Mouse (Mus musculus): ENCODE results near the gene Rac3. TPM values are rescaled to one million over a fixed set of nuclear protein-coding genes. Genes with fewer than 3 reads are reported as not detected.

The Rac3 gene
- total RNA-seq (2023): under 1 TPM in 1 of 2 experiments, not detected in 1; 0.67 TPM

DNA sequence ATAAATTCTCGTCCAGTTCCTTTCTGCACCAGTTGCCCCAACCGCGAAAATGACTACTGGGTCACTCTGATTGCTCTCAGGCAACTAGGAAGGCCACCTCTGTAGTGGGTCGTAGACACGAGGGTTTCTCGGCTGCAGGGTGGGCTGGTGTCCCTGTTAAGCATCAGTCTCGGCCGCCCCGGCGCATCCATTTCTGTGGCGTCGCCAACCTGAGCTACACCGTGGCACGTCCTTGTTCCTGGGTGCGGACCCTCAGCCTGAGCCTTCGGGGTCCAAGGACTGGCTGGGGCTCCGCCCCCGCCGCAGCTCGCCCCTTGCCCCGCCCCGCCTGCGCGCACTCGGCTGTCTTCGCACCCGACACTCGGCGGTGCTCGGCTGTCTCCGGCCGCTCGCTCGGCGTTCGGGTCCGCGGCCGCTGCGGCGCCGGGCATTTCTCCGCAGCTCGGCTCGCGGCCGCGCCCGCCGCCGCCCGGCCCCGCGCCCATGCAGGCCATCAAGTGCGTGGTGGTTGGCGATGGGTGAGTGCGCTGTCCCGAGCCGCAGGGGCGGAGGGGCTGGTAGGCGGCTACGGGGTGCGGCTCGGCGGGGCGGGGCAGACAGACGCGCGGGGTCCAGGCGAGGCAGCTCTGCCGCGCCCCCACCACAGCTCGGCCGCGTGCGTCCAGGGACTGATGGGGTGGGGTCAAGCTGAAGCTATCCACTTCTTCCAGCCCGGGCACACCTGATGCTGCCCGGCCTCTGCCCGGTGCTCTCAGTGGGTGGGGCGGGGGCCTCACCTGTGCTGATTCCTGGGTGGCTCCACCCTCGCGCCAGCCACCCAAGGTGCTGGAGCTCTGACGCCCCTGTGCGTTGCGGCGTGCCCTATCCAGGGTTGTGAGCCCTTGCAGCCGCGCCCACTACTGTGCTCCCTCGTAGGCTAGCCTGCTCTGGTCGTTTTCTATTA is at the start of gene Rac3:
TSS of gene Rac3 (plus strand) at position 347 of the 943 bp plus-strand sequence.

DNA sequence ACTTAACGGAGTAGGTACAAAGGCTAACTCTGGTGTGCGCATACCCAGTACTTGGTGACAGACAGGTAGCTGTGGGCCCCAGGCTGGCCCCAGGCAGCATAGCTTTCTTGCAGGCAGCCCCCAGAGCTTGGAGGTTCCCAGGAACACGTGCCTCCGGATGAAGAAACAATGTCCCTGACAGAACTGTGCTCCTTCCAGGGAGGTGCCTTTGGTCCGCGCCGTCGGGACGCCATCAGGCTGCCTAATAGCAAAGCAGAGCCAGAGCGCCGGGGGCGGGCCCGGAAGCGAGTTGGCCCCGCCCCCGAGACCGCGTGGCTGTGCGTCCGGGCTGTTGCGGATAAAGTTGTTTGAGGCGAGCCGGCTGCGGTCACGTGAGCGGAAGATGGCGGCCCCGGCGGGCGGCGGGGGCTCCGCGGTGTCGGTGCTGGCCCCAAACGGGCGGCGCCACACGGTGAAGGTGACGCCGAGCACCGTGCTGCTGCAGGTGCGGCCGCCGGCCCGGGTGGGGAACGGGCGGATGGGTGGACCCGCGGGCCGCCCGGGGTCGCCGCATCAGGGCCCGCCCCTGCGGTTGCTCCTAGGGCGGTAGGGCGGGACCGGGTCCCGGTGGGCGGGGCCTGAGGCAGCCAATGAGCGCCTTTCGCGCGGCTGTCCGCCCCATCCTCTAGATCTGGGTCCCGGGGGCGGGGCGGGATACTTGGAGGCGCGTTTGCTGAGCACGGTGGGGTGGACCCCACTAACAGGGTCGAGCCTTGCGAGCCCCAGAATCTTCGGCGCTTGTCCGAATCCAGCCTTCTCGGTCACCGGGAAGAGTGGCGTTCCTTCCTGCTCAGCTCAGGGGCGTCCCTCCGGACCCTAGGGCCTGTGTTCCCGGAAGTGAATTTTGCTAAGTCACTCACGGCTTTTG is 48.3 kb upstream of the Rac3 start, which contains the start of gene Aspscr1:
TSS of gene Aspscr1 (plus strand) at position 287 of the 907 bp plus-strand sequence.

DNA sequence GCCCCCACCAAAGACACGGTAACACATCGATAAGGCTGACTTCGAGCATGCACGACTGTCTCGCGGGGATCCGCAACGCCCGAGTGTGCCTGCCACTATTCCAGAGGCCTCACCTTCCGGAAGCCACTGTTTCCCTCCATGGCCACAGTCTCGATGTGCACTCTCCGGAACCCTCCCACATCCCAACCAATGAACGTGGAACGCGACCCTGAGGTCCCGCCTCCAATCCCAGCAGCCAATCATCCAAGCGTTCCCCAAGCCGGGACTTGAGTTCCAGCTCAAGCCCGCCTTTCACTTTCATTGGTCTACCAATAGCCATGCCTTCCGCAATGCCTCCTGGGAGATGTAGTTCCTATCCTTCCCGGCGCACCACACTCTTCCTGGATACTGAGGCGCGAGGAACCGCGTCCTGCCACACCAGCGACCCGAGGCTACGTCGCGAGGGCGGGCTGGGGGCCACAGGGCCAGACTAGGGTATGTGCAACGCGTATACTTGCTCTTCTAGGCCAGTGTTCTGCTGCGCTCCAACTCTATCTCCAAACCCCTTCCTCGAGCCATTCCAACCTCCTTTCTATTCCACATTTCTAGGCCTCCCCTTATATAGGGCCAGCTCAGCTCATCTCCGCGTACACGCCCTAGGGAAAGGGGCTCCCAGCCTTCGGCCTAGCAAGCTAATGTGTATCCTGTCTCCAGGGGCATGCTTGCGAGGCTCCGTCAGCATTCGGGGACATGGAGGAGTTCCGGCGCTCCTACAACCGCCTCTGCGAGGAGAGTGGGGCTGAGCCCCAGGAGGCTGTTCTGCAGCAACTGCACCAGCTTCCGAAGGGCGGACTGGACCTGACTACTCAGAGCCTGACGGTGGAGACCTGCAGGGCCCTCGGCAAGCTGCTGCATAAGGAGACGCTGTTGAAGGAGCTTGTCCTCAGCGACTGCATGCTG is 7.4 kb upstream of the Rac3 start, which contains the start of the genes Cenpx and Lrrc45:
TSS of gene Cenpx (minus strand) at position 159 of the 939 bp plus-strand sequence.
TSS of gene Lrrc45 (plus strand) at position 346 of the 939 bp plus-strand sequence.

DNA sequence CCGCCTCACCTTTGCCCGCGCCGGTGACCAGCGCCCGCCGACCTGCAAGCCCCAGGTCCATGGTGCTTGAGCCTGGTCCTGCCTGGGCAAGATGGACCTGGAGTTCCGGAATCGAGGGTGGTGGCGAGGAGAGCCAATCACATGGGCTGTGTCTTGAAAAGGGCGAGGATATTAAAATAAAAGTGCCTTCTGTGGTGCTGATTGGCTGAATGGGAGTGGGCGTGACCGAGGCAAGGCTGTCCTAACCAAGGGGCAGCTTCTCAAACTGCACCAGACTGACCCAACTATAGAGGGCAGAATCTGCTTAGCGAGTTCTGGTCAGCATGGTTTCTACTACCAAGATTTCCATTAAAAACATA is 5.9 kb downstream of the Rac3 start, which contains the start of gene Dcxr:
TSS of gene Dcxr (minus strand) at position 113 of the 359 bp plus-strand sequence.

DNA sequence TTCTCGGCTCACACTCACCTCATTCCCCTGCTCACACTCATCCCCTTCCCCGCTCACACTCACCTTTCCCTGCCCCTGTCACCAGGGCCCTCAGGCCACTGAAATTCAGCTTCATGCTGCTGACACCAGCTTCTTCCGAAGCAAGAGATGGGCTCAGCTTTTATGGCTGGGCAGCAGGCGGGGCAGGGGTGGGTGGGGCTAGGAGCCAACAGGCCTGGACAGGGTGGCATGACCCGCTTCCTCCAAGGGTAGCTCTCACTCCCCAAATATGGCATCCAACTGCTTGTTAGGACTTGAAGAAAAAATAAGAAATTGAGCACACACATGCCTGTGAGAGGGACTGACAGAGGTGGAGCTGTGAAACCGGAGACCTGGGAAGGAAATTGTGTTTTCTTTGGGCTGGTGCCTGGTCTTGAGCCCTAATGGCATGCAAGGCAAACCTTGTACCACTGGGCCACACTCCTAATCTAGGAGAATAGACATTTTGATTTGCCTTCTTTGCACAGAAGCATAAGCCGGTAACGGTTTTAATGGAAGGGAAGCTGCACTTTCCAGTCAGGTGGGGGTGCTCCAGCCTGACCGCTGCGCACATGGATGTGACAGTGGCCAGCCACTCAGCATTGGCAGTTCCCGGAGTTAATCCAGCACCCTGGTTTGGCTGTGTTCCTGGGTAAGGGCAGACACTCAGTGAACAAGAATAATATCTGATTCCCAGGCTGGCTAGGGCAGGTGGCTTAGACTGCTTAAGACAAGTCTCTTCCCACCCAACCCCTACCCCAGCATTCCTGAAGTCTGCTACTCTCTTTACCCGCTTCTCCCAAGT is 10.8 kb downstream of the Rac3 start, which contains the start of gene Cbr2:
TSS of gene Cbr2 (minus strand) at position 257 of the 823 bp plus-strand sequence.

DNA sequence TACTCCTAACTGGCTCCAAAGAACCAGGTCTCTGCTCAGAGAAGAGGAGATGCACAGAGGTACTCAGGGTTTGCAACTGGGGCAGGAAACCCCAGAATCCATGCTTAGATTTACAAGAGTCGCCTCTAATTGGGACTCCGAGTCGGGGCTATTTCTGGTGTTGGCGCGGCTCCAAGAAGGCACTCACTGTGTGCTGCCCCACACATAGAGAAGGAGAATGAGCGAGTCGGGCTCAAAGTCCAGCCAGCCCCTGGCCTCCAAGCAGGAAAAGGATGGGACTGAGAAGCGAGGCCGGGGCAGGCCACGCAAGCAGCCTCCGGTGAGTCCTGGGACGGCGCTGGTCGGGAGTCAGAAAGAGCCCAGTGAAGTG is 41.4 kb downstream of the Rac3 start, which contains the start of gene Hmga1b:
TSS of gene Hmga1b (plus strand) at position 123 of the 370 bp plus-strand sequence.

Other genes with a start within 250 kb of the Rac3 start
- gene Mrpl12, start 236.9 kb upstream of the Rac3 start, total RNA-seq (2023): 10 to 100 TPM; 15.7 to 20.7 TPM
- 10 to 100 TPM; 12.5 to 13.2 TPM for gene Slc25a10, start 229.6 kb upstream of the Rac3 start, total RNA-seq (2023)
- gene Gcgr, start 190.8 kb upstream of the Rac3 start, total RNA-seq (2023): not detected
- 10 to 100 TPM; 28.5 to 32.8 TPM for gene Mcrip1, start 171.7 kb upstream of the Rac3 start, total RNA-seq (2023)
- gene Ppp1r27, start 170.3 kb upstream of the Rac3 start, total RNA-seq (2023): not detected
- 100 to 1,000 TPM; 250 to 293 TPM for gene P4hb, start 148.2 kb upstream of the Rac3 start, total RNA-seq (2023)
- gene Arhgdia, start 139.8 kb upstream of the Rac3 start, total RNA-seq (2023): 100 to 1,000 TPM; 404 to 468 TPM
- gene Alyref, start 123.1 kb upstream of the Rac3 start, total RNA-seq (2023): 100 to 1,000 TPM; 129 to 148 TPM
- 10 to 100 TPM; 51.5 to 52.9 TPM for gene Anapc11, start 123.0 kb upstream of the Rac3 start, total RNA-seq (2023)
- 1 to 10 TPM in 1 of 2 experiments, not detected in 1; 1.3 TPM for gene Npb, start 113.0 kb upstream of the Rac3 start, total RNA-seq (2023)
- 10 to 100 TPM; 33.2 to 34.6 TPM for gene Pcyt2, start 103.5 kb upstream of the Rac3 start, total RNA-seq (2023)
- gene Sirt7, start 96.2 kb upstream of the Rac3 start, total RNA-seq (2023): 100 to 1,000 TPM; 117 to 133 TPM
- gene Mafg, start 87.9 kb upstream of the Rac3 start, total RNA-seq (2023): 100 to 1,000 TPM; 143 to 148 TPM
- 1 to 10 TPM; 1.3 to 2.7 TPM for gene Pycr1, start 77.7 kb upstream of the Rac3 start, total RNA-seq (2023)
- gene Myadml2, start 73.3 kb upstream of the Rac3 start, total RNA-seq (2023): not detected
- 1 to 10 TPM in 1 of 2 experiments, not detected in 1; 1.8 TPM for gene Notum, start 60.3 kb upstream of the Rac3 start, total RNA-seq (2023)
- 10 to 100 TPM; 79.9 to 88.5 TPM for gene Aspscr1, start 48.5 kb upstream of the Rac3 start, total RNA-seq (2023)
- gene Cenpx, start 7.7 kb upstream of the Rac3 start, total RNA-seq (2023): 10 to 100 TPM; 35.5 to 36.7 TPM
- gene Lrrc45, start 7.5 kb upstream of the Rac3 start, total RNA-seq (2023): 10 to 100 TPM; 11.7 to 15.4 TPM
- gene Dcxr, start 5.8 kb downstream of the Rac3 start, total RNA-seq (2023): 10 to 100 TPM in 1 of 2 experiments, 1 to 10 TPM in 1; 6.2 to 12.1 TPM
- gene Cbr2, start 10.6 kb downstream of the Rac3 start, total RNA-seq (2023): 10 to 100 TPM in 1 of 2 experiments, 1 to 10 TPM in 1; 4.7 to 10.3 TPM
- gene Hmga1b, start 41.3 kb downstream of the Rac3 start, total RNA-seq (2023): 10 to 100 TPM; 42.1 to 54.6 TPM
- 10 to 100 TPM; 12.8 to 14.4 TPM for gene Rfng, start 62.7 kb downstream of the Rac3 start, total RNA-seq (2023)
- 10 to 100 TPM; 32.3 to 47.8 TPM for gene Gps1, start 62.8 kb downstream of the Rac3 start, total RNA-seq (2023)
- 10 to 100 TPM; 31.9 to 38.5 TPM for gene Dus1l, start 74.9 kb downstream of the Rac3 start, total RNA-seq (2023)
- 10 to 100 TPM; 22.3 to 24.3 TPM for gene Fasn, start 103.1 kb downstream of the Rac3 start, total RNA-seq (2023)
- gene Ccdc57, start 211.4 kb downstream of the Rac3 start, total RNA-seq (2023): 1 to 10 TPM; 2.8 to 5.2 TPM
- 100 to 1,000 TPM; 698 to 788 TPM for gene Slc16a3, start 227.0 kb downstream of the Rac3 start, total RNA-seq (2023)

Data from neutrophil, adult 59 days (primary cell).